Mouse (Mus musculus): ENCODE results near the gene Acsm2. TPM values are rescaled to one million over a fixed set of nuclear protein-coding genes. Genes with fewer than 3 reads are reported as not detected.
A peak's percentile ranks its signal among the peaks of the same experiment; 100 is the strongest.
"Not testable (repeated sequence)": the region's sequence is repeated elsewhere in the genome, so short reads cannot be mapped to it uniquely, and the experiment has no call there.

The Acsm2 gene
- polyA plus RNA-seq, 1 experiment from 2014 or later, result not detected

- Histone ChIP-seq H3K27ac (no peak overlapping the region), H3K4me3 (no peak overlapping the region), H3K27me3 (ENCODE audit: poor library complexity, severe bottlenecking) (0 out of 2 replicates have a peak, but pooled peaks cover 5% of the 10 kb centered on the region), H3K36me3 (replicated peaks) (no peaks in the 10 kb centered on the region), H3K9me3 (no peaks in the 10 kb centered on the region), H3K4me1 (peaks cover 10% of the 10 kb centered on the region)
- no peak for DNase-seq (ENCODE audit: extremely low spot score, low spot score)
- WGBS, result 85% methylated on average over 2 of the region's 2 CpGs
Measured at GRCm38 (mm10) chr7:119527548-119527947, 26.6 kb upstream of the Acsm2 start.

DNA sequence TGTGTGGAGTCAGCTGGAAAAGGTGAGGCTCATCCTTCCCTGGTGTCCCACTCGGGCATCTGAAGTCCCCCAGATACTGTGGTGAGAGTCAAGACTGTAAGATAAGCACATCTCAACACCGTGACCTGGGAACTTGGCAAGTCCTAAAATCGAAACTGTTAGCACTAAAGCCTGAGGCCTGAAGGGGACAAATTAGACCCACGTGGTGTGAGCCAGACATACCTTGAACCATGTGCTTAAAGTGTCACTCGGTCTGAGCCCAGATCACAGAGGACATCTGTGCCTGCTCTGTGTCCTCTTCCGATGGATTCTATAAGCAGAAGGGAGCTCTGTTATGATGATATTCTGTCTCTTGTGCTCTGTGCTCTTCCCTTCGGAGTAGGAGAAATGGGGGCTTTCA, 25.5 kb upstream of the Acsm2 start:
- 0 out of 2 replicates have a peak, but pooled peaks cover 5% of the 10 kb centered on the region for H3K27me3 ChIP-seq (ENCODE audit: poor library complexity, severe bottlenecking)
- H3K4me3 ChIP-seq, result no peak overlapping the region
- H3K27ac ChIP-seq, result no peak overlapping the region
- no peaks in the 10 kb centered on the region for H3K36me3 ChIP-seq (replicated peaks)
- no peaks in the 10 kb centered on the region for H3K9me3 ChIP-seq
- peak; percentile 11 for DNase-seq (ENCODE audit: extremely low spot score, low spot score)
- peaks cover 10% of the 10 kb centered on the region for H3K4me1 ChIP-seq
- 81% methylated on average over 7 of the region's 7 CpGs for WGBS

- no peak overlapping the region for H3K27ac ChIP-seq
- WGBS, result 77% methylated on average over 1 of the region's 1 CpGs
Measured at GRCm38 (mm10) chr7:119532924-119533323, 21.2 kb upstream of the Acsm2 start.

GRCm38 (mm10) chr7:119534389-119534788, 19.8 kb upstream of the Acsm2 start:
- Histone ChIP-seq H3K4me1 (no peaks in the 10 kb centered on the region), H3K4me3 (no peak overlapping the region), H3K36me3 (replicated peaks) (no peaks in the 10 kb centered on the region), H3K27me3 (ENCODE audit: poor library complexity, severe bottlenecking) (no peaks in the 10 kb centered on the region), H3K27ac (no peak overlapping the region), H3K9me3 (no peaks in the 10 kb centered on the region)
- DNase-seq (ENCODE audit: extremely low spot score, low spot score), result no peak
- 88% methylated on average over 2 of the region's 2 CpGs for WGBS

More at GRCm38 (mm10) chr7:119532924-119533323, 21.2 kb upstream of the Acsm2 start:
- Histone ChIP-seq H3K4me3 (no peak overlapping the region), H3K4me1 (no peaks in the 10 kb centered on the region), H3K36me3 (replicated peaks) (no peaks in the 10 kb centered on the region), H3K27me3 (ENCODE audit: poor library complexity, severe bottlenecking) (no peaks in the 10 kb centered on the region), H3K9me3 (no peaks in the 10 kb centered on the region)
- DNase-seq (ENCODE audit: extremely low spot score, low spot score), result no peak

GRCm38 (mm10) chr7:119542445-119542844, 11.7 kb upstream of the Acsm2 start:
- DNase-seq (ENCODE audit: extremely low spot score, low spot score), result no peak
- Histone ChIP-seq H3K36me3 (replicated peaks) (no peaks in the 10 kb centered on the region), H3K4me3 (no peak overlapping the region), H3K27me3 (ENCODE audit: poor library complexity, severe bottlenecking) (no peaks in the 10 kb centered on the region), H3K27ac (no peak overlapping the region), H3K4me1 (0 out of 2 replicates have a peak, but pooled peaks cover 3% of the 10 kb centered on the region), H3K9me3 (no peaks in the 10 kb centered on the region)
- WGBS, result 76% methylated on average over 2 of the region's 2 CpGs

- H3K27ac ChIP-seq, result no peak overlapping the region
- 0 out of 2 replicates have a peak, but pooled peaks cover 3% of the 10 kb centered on the region for H3K4me1 ChIP-seq
Measured at GRCm38 (mm10) chr7:119545572-119545971, 8.6 kb upstream of the Acsm2 start.

DNA sequence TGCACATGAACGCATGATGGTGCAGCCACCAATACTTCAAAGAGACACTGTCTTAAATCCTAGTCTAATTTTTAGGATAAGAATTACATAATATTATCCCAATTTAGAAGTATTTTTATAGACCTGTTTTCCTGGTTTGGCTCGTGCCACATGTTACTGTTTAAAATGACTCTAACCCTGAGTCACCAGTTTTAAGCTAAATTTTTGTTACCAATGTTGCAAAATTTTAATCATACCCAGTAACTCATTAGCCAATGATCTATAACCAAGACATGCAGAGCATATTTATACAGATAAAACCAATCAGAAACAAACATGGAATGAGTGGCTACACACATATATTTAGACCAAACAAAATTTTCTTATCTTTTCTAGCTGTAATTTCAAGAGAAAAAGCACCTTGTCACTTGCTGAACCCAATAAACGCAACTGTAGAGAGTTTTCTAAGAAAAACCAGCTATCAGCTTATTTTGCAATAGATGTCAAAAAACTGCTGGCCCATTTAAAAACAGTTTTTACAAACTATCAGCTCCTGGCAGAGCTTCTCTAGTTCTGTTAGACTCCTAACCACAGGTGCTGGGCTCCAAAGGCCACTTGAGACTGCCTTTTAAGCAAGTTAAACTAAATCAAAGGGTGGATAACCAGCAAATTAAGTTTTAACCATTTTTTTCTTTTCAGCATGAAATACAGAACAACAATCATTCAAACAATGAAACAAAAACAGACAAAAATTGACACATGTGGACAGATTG, 3.5 kb upstream of the Acsm2 start:
- no peak overlapping the region for H3K27ac ChIP-seq
- no peak overlapping the region for H3K4me3 ChIP-seq
- no peak for DNase-seq (ENCODE audit: extremely low spot score, low spot score)
- no peaks in the 10 kb centered on the region for H3K9me3 ChIP-seq
- H3K36me3 ChIP-seq (replicated peaks), result no peaks in the 10 kb centered on the region
- no peaks in the 10 kb centered on the region for H3K27me3 ChIP-seq (ENCODE audit: poor library complexity, severe bottlenecking)
- 91% methylated on average over 3 of the region's 3 CpGs for WGBS
- 0 out of 2 replicates have a peak, but pooled peaks cover under 1% of the 10 kb centered on the region for H3K4me1 ChIP-seq

More at GRCm38 (mm10) chr7:119545572-119545971, 8.6 kb upstream of the Acsm2 start:
- no peaks in the 10 kb centered on the region for H3K9me3 ChIP-seq
- no peak for DNase-seq (ENCODE audit: extremely low spot score, low spot score)
- H3K27me3 ChIP-seq (ENCODE audit: poor library complexity, severe bottlenecking), result no peaks in the 10 kb centered on the region
- no peaks in the 10 kb centered on the region for H3K36me3 ChIP-seq (replicated peaks)
- H3K4me3 ChIP-seq, result no peak overlapping the region

GRCm38 (mm10) chr7:119559789-119560451, 5.8 kb downstream of the Acsm2 start:
- Histone ChIP-seq H3K36me3 (replicated peaks) (no peaks in the 10 kb centered on the region), H3K27me3 (ENCODE audit: poor library complexity, severe bottlenecking) (no peaks in the 10 kb centered on the region), H3K27ac (no peak overlapping the region), H3K4me1 (no peaks in the 10 kb centered on the region), H3K4me3 (no peak overlapping the region), H3K9me3 (no peaks in the 10 kb centered on the region)
- no peak for DNase-seq (ENCODE audit: extremely low spot score, low spot score)
- WGBS, result 95% methylated on average over 3 of the region's 3 CpGs

DNA sequence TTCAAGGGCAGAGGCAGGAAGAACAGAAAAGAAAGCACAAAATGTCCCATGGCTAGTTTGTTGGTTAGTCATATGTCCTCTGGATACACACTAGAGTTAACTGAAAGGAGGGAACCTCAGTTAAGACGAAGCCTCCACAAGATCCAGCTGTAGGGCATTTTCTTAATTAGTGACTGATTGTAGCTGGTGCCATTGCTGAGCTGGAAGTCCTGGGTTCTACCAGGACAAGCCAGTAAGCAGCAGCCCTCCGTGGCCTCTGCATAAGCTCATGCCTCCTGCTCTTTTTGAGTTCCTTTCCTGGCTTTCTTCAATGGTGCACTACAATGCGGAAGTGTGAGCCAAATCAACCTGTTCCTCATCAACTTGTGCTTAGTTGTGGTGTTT, 6.3 kb downstream of the Acsm2 start:
- Histone ChIP-seq H3K36me3 (replicated peaks) (no peaks in the 10 kb centered on the region), H3K27ac (no peak overlapping the region), H3K9me3 (no peaks in the 10 kb centered on the region), H3K4me1 (no peaks in the 10 kb centered on the region), H3K4me3 (no peak overlapping the region), H3K27me3 (ENCODE audit: poor library complexity, severe bottlenecking) (no peaks in the 10 kb centered on the region)
- DNase-seq (ENCODE audit: extremely low spot score, low spot score), result no peak
- WGBS, result 87% methylated on average over 3 of the region's 3 CpGs

- Histone ChIP-seq H3K27ac (no peak overlapping the region), H3K4me3 (no peak overlapping the region), H3K27me3 (ENCODE audit: poor library complexity, severe bottlenecking) (no peaks in the 10 kb centered on the region), H3K9me3 (no peaks in the 10 kb centered on the region), H3K4me1 (no peaks in the 10 kb centered on the region), H3K36me3 (replicated peaks) (no peaks in the 10 kb centered on the region)
- WGBS, result 54% methylated on average over 4 of the region's 4 CpGs
- no peak for DNase-seq (ENCODE audit: extremely low spot score, low spot score)
Measured at GRCm38 (mm10) chr7:119561441-119561840, 7.3 kb downstream of the Acsm2 start.

DNA sequence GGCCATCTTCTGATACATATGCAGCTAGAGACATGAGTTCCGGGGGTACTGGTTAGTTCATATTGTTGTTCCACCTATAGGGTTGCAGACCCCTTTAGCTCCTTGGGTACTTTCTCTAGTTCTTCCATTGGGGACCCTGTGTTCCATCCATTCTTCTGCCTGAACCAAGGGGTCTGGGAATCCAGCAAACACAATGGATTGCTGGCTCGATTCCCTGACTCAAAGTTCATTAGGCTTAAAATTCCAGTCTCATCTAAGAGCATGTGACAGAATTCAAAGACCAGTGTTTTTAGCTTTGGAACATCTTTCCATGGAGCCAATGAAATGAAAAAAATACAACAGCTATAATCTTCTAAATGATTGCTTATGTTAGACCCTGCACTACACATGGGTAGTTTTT, 8.3 kb downstream of the Acsm2 start:
- 89% methylated on average over 2 of the region's 2 CpGs for WGBS

DNA sequence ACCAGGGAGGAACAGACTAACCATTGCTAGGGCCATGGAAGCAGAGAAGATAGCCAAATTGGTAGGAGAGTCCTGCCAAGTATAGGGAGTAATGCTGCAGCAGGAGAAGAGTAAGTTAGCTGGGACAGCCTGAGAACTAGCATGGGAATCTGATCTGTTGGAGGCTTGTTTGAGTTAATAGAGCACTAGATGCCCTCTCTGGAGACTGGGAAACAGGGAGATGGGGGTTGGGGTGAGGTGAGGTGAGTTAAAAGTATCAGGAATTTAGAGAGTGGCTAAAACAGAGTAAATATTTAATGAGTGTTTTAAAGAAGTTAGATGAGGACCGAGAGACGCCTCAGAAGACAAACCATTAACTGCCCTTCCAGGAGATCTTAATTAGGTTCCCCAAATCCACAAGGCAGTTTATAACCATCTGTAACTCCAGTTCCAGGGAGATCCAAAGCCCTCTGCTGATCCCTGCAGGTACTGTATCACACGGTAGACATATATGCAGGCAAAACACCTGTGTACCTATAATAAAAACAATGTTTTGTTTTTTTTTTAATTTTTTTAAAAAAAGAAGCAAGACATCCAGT, 40.5 kb downstream of the Acsm2 start:
- H3K4me3 ChIP-seq, result no peak overlapping the region
- DNase-seq (ENCODE audit: extremely low spot score, low spot score), result no peak
- no peak overlapping the region for H3K27ac ChIP-seq
- no peaks in the 10 kb centered on the region for H3K9me3 ChIP-seq
- H3K4me1 ChIP-seq, result no peaks in the 10 kb centered on the region
- H3K36me3 ChIP-seq (replicated peaks), result no peaks in the 10 kb centered on the region
- 83% methylated on average over 3 of the region's 3 CpGs for WGBS
- no peaks in the 10 kb centered on the region for H3K27me3 ChIP-seq (ENCODE audit: poor library complexity, severe bottlenecking)

More for the DNA sequence above, 8.3 kb downstream of the Acsm2 start:
- not testable (repeated sequence) for H3K9me3 ChIP-seq; H3K27ac ChIP-seq; H3K36me3 ChIP-seq (replicated peaks); H3K4me3 ChIP-seq; H3K27me3 ChIP-seq (ENCODE audit: poor library complexity, severe bottlenecking); DNase-seq (ENCODE audit: extremely low spot score, low spot score); H3K4me1 ChIP-seq

DNA sequence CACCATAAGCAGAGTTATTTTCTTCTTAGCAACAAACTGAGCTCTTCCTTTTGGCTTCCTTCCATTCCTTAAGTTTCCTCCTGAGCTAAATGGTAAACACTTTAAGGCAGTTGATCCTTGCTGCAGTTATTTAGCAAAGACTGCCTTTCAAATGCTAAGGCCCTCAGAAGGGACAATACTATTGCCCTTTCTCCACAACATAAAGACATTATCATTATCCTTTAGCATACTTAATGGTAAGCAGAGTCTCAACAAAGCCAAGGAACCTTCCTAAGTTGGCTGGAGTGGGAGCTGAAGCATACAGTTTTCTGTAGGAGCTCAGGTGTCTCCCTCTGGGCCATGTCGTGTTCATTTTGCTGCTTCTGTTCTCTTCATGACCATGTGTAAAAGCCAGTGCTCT, 41.2 kb downstream of the Acsm2 start:
- H3K4me1 ChIP-seq, result no peaks in the 10 kb centered on the region
- whole genome bisulfite sequencing, result 26% methylated on average over 1 of the region's 1 CpGs
- H3K27ac ChIP-seq, result no peak overlapping the region

More for the DNA sequence above, 41.2 kb downstream of the Acsm2 start:
- Histone ChIP-seq H3K27me3 (ENCODE audit: poor library complexity, severe bottlenecking) (no peaks in the 10 kb centered on the region), H3K9me3 (no peaks in the 10 kb centered on the region), H3K4me3 (no peak overlapping the region), H3K36me3 (replicated peaks) (no peaks in the 10 kb centered on the region)
- no peak for DNase-seq (ENCODE audit: extremely low spot score, low spot score)
